Mouse (Mus musculus) liver, embryonic 14.5 days (tissue): ENCODE measurements at regions not wholly inside any gene's neighbourhood (a gene's known extent, or its start where the extent isn't known, plus 50 kb on each side); places are given as distances from the start of the nearest gene placed in this dataset.

ENCODE experiments used
- CTCF ChIP-seq: IDR thresholded peaks from 2 replicates; pipeline ENCODE4 v1.5.1; 2016; ENCODE audit warnings: antibody characterized with exemption, low read depth, control low read depth
- EP300 ChIP-seq: IDR thresholded peaks from 2 replicates; pipeline ENCODE4 v1.6.1; 2016; ENCODE audit warnings: antibody characterized with exemption, low read depth

- TF ChIP-seq CTCF (no peak), EP300 (no peak)
Observed at GRCm38 (mm10) chr15:5869289-5869688, 430.3 kb upstream of the Dab2 start.
